Mouse (Mus musculus) cerebellum, adult 11-12 months (tissue): ENCODE data around the gene Cct5.
A peak's percentile ranks its signal among the peaks of the same experiment; 100 is the strongest.

ENCODE experiments used
- DNase-seq: peaks from one replicate; pipeline ENCODE4 v3.0.0; 2022

The Cct5 gene

GRCm38 (mm10) chr15:31601646-31602374, at the start of gene Cct5, which contains the start of gene Fam173b:
Gene Cct5 (minus strand): TSS chr15:31601804.
Gene Fam173b (plus strand): TSS chr15:31601852.
- peak; percentile 98 for DNase-seq

DNA sequence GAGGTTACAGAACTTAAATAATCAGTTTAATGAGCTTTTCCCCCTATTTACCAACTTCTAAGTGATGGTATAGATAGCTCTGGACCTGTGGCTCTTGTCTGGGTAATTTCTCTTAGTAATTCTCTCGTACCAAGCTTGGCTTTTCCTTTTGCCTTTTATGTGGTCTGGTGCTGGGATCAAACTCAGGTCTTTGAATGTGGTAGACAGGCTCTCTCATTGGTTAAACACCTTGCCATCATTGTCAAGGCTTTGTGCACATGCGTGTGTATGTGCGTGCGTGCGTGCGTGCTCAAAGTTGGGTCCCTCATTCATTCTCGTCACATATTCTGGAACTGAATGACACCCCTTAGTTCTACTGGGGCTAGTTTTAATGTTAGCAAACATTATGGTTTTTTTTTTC, 49.2 kb upstream of the Cct5 start:
- no peak for DNase-seq

DNA sequence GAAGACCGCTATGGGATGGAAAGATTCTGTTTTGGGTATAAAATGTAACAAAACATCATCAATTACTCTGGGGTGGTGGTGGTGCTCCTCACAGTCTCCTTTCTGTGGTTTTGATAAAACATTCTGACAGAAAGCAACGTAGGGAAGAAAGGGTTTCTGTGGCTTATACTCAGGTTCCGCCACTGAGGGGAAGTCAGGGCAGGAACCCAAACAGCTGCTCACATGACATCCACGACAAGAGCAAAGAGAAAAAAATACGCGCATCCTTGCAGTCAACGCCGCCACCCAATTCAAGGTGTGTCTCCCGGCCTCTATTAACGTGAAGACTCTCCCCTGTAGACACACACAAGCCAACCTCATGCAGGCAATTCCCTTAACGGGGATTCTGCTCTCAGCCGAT, 48.1 kb upstream of the Cct5 start:
- no peak for DNase-seq

GRCm38 (mm10) chr15:31647851-31648569, 46.4 kb upstream of the Cct5 start:
- DNase-seq, result no peak

DNA sequence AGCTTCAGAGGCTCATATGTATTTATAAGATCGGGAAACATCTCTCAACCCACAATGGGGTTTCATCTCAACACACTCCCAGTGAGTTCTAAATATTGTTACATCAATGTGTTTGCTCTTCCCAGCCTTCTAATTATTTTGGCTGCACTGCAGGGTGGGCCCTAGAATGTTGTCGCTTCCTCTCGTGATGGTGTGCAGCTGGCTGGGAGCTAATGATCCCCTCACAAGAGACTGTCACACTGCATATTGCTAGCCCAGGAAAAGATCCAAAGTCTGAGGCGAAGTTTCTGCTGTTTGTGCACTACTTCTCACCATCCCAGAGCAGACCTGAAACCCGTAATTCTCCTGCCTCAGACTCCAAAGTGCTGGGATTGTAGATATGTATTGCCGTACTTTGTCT, 45.6 kb upstream of the Cct5 start:
- DNase-seq, result no peak

DNA sequence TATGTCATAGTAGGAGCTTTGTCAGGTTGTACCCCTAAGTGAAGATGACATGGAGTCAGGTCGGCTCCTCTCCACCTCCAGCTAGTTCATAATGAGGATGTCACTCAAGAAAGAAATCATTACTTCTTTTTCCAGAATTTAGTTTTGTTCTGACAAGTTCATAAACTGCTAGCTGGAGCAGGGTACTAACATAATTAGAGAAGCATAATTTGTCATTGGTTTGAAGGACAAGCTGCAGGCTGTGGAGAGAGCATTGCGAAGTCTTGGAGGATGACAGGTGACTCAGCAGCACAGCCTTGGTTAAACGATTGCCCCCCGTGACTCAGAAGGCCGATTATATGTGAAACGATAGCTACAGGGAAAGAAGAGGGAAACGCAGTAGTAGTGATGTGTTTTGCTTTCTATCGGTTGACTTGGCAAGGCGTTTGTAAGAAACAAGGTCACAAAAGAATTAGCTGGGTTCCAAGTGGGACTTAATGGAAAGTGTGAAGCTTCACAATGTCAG, 34.5 kb upstream of the Cct5 start:
- DNase-seq, result no peak

GRCm38 (mm10) chr15:31634582-31634981, 33.0 kb upstream of the Cct5 start:
- DNase-seq, result no peak

- DNase-seq, result no peak
These were observed 30.9 kb upstream of the Cct5 start for GRCm38 (mm10) chr15:31632478-31632877.

- DNase-seq, result no peak
These were observed 29.8 kb upstream of the Cct5 start for GRCm38 (mm10) chr15:31631396-31631858.

DNA sequence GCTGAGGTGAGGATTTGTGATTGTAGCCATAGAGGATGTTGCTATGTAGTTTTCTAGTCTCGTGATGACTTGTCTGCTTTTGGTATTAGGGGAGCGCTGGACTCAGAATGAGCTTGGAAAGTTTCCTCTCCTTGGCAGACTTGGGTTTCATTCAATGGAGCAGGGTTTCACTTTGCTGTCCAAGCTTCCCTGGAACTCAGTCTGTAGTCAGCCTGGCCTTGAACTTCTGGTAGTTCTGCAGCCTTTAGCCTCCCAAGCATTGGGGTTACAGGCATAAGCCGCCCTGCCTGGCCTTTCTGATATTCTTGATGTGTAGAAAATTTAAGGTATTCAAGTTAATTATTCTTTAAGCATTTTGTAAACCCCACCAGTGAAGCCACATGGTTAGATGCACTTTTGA, 28.0 kb upstream of the Cct5 start:
- no peak for DNase-seq

DNA sequence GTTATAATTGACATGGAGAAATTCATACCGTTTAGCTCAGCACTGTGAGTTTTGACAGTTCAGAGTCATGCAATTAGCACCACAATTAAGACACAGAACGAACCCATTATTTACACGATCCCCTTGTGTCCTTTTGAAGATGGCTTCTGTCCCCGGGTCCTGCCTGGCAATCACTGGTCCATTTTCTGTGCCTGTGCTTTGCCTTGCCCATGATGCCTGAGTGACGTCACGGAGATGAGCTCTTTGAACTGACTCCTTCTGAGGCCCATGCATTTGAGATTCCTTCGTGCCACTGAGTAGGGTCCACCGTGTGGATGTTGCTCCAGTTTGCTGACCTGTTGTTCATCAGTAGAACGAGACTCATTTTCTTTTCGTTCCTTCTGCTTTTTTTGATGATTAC, 26.6 kb upstream of the Cct5 start:
- DNase-seq, result no peak

DNA sequence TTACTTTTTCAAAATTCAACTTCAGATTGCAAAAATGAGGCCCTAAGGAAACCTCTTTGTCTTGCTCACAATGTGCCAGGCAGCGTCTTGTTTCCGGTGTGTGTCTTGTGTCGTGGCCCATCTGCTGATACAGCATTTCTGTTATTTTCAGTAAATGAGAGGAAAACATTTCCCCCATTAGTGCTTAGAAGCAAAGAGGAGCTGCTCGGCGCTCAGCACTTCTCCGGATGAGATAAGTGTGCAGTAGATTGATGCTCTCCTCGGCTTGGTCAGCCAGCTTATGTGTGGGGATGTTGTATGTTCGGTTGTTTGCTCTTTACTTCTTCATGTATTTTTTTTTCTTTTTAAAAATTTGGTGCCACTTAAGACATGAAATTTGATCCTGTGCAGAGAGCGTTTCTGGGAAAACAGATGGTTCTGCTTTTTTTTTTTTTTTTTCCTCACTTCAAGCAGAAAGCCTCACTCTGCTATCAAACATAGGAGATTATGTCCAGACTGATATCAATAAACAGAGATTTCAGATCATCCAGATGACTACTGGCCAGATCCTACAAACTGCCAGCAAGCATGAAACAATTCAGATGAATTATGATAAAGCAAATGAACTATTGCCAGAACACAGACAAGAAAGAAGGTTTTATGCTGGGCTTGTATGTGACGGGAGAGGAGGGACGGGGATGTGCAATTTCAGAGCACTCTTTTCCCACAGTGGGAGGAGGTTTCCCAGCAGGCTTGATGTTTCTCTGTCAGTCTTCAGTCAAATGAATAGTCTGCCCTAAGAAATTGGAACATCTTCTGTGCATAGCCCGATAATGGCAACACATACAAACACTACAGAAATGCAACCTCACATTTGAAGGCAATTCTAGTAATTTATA, 25.9 kb upstream of the Cct5 start:
- no peak for DNase-seq

DNA sequence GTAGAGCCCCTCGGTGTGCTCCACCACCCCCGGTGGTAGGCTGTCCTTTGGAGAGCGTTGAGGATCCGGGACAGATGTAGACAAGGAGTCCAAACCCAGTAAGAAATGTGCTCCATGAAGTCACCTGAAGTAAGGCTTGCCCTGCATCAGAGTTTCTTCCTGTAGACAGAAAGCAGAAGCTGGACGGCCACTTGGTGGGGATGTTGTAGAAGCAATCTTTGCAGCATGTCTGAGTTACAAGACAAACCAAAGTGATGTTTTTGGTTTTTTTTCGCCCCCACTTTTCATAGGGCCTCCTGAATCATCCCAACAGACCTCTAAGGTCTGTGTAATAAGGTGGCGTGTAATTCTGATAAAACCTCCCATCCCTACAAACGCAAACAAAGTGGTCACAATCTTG, 17.9 kb upstream of the Cct5 start:
- DNase-seq, result no peak

GRCm38 (mm10) chr15:31617261-31617660, 15.7 kb upstream of the Cct5 start:
- no peak for DNase-seq

DNA sequence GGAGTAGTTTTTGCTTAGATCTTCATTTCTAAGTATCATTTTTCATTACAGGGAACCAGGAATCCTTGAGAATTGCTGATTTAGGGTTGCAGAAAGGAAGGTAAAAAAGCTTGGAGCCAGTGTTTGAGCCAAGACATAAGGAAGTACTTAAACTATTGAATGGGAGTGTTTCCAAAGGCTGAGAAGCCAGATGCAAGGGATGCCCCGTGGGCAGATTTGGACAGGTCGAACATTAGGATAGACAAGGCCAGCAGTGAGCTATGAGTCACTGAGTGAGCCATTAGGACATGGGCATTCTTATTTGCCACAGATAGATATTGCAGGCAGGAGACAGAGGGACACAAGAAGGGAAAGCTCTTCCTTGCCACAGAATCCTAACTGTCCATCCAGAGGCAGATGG, 13.1 kb upstream of the Cct5 start:
- no peak for DNase-seq

DNA sequence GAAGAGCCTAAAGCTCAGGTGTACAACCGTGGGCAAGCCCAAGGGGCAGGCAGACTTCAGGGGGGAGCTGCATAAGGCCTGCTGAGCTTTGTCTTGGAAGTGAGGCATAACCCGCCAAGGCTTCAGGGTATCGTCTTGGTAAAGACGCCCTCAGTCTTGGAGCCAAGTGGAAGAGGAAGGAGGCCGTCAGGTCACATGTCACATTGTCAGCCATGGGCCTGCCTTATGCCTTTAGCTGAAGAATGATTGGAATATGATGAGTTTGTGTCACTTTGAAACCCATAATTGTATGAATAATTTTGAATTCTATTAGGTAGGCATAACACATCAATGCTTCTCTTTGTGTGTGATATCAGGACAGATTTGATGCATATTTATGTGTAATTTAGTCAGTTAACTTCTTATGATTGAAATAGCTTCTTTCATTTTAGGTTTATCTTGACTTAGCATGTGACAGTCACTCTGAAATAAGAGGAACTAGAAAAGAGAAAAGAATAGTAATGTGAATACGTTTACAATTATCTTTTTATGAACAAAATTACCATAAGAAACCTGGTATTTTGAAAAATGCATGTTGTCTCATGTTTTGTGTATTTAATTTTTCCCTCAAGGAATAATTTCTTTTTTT, 12.3 kb upstream of the Cct5 start:
- DNase-seq, result no peak

DNA sequence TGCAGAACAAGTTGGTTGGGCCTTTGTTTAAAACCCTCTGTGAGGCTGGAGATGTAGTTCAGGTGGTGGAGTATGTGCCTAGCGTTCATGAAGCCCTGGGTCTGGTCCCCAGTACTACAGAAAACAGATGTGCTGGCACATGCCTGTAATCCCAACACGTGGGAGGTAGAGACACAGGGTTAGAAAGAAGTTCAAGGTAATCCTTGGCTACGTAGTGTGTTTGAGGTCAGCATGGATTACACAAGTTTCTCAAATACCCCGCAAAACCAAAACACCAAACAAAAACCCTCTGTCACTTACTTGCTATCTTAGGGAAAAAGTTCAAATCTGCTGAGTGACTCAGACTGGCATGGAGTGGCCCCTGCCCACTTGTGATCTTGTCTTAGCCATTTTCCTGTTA, 10.4 kb upstream of the Cct5 start:
- DNase-seq, result no peak

- DNase-seq, result no peak
These were observed 9.4 kb upstream of the Cct5 start for GRCm38 (mm10) chr15:31611027-31611426.

DNA sequence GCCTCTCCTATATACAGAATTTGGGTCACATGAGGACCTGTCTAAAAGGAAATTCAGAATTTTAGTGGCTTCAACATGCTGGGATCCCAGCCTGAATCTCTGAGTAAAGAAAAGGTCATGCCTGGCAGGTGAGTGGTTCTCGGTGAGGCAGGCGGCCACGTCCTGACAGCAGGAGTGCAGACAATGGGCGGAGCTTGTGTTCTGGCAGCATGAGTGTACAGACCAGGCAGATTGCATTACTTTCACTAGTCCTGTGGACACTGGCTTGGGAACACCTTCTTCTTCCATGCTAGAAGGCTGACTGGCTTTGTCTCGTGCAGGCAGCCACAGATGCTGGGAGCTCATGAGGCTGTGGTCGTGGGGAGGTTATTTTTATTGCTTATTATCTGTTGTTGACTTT, 5.2 kb upstream of the Cct5 start:
- no peak for DNase-seq

DNA sequence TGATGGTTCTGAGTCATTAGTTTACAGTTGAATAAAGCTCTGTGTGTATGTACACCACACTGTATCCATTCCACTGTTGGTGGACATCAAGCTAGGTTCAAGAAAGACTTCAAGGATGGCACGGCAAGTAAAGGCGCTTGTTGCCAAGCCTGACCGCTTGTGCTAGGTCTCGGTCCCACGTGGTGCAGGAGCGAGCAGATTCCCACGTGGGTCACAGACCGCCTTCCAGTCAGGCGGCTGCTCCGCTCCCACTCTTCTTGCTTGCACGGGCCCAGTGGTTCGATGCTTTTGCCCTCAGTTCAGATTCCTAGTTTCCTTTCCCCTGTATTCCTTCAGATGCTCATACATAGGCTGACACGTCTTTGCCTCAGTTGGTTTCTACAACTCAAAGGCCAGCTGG, 1.5 kb upstream of the Cct5 start:
- peak; percentile 45 for DNase-seq

DNA sequence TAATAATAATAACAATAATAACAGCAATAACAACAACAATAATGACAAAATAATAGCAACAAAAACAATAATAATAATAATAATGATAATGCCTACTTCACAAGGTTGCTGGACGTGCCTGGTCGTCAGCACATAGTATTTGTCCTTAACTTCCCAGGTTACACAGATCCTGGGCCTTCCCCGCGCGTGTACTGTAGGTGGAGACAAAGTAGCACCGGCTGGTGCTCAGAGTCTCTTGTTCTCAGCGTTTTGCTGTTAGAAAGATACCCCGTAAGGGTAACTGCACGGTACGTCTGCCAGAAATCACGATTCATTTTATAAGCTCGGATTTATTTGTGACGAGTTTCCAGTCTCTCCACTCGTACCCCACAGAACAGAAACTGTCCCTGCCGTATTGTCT, 822 bp upstream of the Cct5 start:
- DNase-seq, result peak; percentile 74

GRCm38 (mm10) chr15:31601279-31601645, 342 bp downstream of the Cct5 start:
- DNase-seq, result no peak

DNA sequence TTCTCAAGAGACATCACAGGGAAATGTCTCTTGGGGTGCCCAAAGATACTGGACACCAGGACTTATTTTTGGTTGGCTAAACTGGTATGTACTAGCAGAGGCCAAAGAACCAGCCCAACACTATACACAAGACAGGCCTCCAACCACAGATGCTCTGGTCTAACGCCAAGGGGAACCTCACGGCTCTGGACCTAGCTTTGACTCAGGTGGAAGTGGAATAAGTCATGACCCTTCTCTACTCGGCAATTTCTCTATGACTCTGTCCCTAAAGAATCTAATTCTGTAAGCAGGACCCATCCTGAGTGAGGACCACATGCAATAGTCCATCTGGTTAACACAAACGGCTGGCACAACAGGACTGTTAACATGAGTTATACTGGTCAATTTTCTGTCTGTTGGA, 1.8 kb downstream of the Cct5 start:
- DNase-seq, result no peak
